Mouse (Mus musculus): ENCODE data around the gene Kmt2b.

The Kmt2b gene

DNA sequence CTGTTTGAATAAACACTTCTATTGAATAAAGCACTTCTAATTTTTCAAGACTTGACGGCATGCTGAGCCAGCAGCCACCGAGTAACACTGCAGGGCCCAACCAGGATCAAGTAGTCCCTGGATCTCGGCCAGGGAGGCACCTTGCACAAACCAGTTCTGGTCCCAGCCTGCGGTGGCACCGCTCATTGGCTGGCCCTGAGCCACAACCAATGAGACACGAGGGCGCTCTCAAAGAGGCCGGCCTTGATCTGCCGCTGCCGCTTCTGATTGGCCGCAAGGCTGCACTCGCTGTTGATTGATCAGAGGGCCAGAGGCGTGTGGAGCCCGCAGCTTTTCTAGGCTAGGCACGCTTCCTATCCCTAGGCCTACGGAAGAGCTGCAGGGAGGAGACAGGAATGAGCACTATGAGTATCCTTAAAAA lies 11.4 kb upstream of the Kmt2b start:
- peak; percentile 54 to 71 for DNase-seq

DNA sequence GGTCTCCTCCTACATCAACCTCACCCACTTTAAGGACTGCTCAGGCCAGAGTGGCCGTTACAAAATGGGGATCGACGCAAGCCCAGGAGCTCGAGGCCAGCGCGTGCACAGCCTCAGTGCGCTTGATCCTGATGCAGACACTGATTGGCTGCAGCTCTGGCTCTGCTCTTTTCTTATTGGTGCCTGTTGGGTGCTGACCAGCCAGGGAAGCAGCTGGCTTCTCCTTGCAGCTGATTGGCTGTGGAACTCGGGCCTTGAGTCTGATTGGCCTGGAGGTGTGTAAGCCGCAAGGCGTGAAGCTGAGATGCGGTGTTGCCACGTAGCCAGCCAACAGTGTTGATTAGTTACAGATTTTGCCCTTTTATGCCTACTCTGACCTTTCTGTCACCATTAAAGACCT lies 10.3 kb upstream of the Kmt2b start, which contains the start of gene Zbtb32:
Zbtb32 (minus strand) TSS at position 124 of the 400 bp plus-strand sequence.
- no peak for DNase-seq

- no peak for DNase-seq
These were observed 8.3 kb upstream of the Kmt2b start for GRCm38 (mm10) chr7:30596811-30597210.

- DNase-seq: no peak
These were observed 7.6 kb upstream of the Kmt2b start for GRCm38 (mm10) chr7:30596093-30596492.

- no peak for DNase-seq
These were observed 6.0 kb upstream of the Kmt2b start for GRCm38 (mm10) chr7:30594510-30595024.

DNA sequence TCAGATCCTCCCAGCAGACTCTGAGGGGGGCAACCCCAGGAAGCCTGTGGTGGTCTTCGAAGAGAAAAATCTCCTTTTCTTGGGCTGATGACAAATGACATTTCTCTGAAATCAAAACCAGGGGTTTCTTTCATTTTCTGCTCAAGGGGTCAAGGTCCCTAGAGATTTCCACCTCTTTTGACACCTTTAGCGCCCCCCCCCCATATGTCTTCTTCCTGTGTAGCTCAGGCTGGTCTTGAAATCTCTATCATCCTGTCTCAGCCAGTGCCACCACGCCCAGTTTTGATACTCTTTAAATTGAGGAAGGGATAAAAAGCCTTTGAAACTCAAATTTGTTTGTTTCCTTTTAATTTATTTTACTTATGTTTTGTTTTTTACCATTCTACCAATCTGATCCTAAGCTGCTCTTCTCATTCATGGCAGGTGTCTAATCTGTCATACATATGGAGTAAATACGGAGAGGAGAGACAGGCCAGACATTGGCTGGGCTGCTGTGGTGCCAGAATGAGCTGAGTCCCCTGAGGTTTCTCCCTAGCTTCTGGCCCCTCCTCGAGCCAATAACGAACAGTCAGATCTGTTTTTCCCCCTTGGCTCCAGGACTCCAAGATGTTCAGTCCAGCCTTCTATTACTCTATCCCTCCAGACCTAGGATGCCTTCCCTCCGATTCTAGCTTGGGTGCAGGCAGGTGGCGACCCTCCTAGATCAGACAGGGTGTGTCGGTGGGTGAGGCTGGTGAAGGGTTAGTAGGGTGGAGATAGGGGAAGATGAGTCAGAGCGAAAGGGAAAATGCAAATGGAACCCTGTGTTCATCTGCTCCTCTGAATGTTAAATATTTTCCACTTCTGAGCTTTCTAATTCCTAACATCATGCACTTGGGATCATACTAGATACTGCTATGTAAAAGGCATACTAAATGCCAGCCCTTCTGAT lies 5.3 kb upstream of the Kmt2b start:
- DNase-seq: no peak

DNA sequence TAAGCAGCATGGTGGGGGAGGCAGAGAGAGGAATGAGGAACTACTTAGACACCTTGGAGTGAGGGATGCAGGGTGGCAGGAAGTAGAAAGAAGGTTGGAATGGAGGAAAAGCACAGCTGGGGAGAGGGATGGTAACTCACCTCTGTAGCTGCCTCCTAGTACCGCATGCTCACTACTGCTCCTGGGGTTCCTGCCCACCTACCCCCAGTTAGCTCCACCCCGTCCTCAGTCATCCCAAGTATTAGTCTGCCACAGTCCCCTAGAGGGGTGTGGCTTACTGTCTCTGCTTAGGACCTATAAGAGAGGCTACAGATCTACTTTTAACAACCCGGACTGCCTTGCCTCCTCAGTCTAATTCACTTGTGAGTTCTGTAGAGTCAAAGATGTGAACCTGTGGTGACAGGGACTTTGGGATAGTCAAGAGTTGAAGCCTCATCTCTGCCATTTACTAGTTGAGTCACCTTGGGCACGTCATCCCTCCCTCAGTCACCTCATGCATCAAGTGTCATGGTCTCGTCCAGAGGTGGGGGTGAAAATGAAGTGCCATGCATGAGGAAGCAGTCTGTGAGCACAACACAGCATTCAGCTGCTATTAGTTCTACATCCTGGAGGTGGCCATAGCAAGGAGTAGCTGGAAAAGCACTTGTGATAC lies 4.4 kb upstream of the Kmt2b start:
- DNase-seq: no peak

DNA sequence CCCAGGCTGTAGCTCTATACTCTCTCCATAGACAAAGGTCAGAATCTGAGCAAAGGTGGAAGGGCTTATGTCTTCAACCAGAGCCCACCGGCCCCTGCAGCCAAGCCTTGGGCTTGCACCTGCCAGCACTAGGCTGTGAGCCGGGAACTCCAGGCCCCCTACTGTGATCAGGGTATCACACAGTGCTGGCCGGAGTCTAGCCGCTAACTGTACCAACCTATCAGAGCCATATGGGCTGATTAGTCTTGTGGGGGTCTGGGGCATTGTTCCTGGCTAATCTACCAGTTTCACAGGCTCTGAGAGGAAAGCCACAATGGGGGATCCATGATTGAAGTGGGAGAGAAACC lies 3.1 kb upstream of the Kmt2b start:
- no peak for DNase-seq

GRCm38 (mm10) chr7:30590927-30591604 lies 2.5 kb upstream of the Kmt2b start:
- DNase-seq: no peak

GRCm38 (mm10) chr7:30589435-30590301 lies 1.1 kb upstream of the Kmt2b start:
- peak; percentile 82 to 85 for DNase-seq

DNA sequence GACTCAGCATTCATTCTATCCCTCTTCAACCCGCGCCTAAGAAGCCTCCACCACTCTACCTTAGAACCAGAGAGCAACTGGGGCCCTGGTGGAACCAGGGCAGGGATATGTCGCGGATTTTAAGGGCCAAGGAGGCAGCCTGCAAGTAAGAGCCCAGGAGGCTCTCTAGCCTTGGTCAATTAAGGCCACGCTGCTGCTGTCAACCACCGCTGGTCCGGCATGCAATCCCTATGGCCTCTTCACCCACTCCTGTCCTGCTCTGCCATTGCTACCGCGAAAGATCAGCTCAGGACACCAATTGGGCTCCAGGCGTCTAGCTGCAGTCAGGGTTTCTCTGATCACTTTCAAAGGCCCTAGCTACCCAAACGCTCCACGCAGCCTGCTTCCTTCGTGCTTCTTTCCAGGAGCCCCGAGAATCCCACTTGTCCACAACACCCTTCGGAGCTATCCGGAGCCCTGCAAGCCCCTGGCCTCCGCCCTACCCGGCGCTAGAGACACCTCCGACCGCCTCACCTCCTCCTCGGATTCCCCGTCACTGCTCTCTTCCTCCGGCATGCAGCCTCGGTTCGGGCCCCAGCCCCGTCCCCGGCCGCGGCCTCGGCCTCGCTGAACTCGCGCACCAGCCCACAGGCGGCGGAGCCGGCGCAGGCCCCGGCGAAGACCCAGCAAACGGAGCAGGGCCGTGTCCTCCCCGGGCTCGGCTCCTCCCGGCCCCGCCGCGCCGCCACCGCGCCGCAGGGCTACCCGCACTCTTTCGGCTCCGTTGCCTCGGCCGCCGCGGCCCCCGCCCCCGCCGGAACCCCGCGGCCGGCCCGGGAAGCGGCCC lies 471 bp downstream of the Kmt2b start:
- peak in 1 of 2 experiments; percentile 65 for DNase-seq

DNA sequence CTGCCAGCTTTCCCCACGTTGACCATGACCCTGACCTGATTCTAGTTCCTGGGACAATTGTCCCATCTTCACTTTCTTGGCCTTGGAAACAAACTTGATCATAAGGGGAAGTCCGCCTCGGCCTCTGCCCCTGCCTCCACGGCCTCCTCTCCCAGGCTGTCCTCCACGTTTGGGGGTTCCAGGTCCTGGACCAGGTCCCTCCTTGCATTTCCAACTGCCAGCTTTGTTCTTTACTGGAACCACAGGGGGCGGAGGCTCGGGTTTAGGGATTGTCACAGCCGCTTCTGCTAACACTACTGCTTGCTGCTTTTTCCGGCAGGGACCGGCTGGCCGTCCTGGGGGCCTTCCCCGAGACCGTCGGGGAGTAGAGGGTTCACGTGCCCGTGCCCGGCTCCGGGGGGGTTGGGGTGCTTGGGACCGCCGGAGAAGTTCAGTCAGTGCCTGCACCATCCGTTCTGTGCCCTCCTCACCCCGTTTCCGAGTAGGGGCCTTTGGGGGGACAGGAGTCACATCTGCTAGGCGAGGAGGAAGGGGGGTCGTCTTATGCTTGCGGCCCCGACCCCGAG lies 2.0 kb downstream of the Kmt2b start:
- peak in 1 of 2 experiments; percentile 43 for DNase-seq

- no peak for DNase-seq
These were observed 3.4 kb downstream of the Kmt2b start for GRCm38 (mm10) chr7:30585170-30585569.

DNA sequence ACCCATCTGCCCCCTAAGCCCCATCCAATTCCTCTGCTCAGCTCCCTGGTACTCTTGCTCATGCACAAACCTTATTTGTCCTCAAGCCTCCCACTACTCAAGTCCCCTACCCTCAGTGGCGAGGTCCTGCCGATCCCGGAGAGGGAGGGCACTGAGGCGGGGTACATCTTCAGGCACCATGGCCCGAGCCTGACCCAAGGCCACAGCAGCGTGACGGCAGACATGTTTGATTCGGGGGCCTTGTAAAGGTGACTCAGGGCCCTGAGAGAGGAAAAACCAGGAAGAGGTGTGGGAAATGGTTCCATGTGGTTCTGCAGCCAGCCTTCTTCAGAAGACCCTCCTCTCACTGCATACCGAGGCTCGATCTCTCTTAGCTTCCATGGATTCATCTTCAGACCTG lies 4.2 kb downstream of the Kmt2b start:
- DNase-seq: no peak

DNA sequence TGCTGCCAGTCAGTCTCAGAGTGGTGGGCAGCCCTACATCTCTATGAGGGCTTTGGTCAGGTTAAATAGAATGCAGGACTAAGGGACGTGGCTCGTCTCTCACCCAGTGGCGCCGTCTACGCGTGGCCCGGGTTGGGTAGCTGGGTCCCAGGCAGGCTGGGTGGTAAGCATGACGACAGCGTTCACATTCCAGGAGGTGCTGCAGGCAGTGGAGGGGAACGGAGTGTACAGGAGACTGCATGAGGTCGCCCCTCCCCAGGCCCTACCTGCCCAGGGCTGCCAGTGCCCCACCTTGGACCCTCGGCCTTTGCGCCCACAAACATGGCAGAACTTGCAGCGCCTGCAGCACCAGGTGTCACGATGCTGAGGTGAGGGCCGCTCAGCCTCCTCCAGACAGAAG lies 7.0 kb downstream of the Kmt2b start:
- DNase-seq: no peak

GRCm38 (mm10) chr7:30579950-30580349 lies 8.6 kb downstream of the Kmt2b start:
- no peak for DNase-seq

GRCm38 (mm10) chr7:30572969-30573368 lies 15.6 kb downstream of the Kmt2b start:
- no peak for DNase-seq

DNA sequence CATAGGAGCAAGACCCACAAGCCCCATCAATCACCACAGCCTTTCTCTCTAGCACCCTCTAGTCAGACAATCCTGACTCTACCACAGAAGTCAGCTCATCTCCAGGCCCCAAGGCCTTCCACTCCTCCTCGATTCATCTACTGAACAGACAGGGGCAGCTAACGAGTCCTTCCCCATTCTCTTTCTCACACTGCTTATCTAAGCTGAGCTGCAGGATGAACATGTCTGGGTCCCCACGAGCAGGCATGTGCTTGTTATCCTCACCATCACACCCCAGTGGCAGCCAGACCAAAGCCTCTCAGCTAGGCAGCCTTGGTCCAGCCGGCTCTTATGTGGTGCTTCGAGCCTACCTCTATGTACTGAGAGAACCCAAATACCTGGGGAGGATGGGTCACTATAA lies 16.1 kb downstream of the Kmt2b start:
- DNase-seq: no peak

- no peak for DNase-seq
These were observed 21.0 kb downstream of the Kmt2b start for GRCm38 (mm10) chr7:30567555-30567954.

- no peak for DNase-seq
These were observed 22.5 kb downstream of the Kmt2b start for GRCm38 (mm10) chr7:30566033-30566432.

- no peak for DNase-seq
These were observed 23.5 kb downstream of the Kmt2b start, which contains the start of gene Igflr1 for GRCm38 (mm10) chr7:30564970-30565571. TSS of gene Igflr1 (plus strand) at chr7:30565427.
